Mouse (Mus musculus): ENCODE data around the gene Prr5. TPM values are rescaled to one million over a fixed set of nuclear protein-coding genes. Genes with fewer than 3 reads are reported as not detected.
A peak's percentile ranks its signal among the peaks of the same experiment; 100 is the strongest.

The Prr5 gene
- polyA plus RNA-seq, 1 experiment from 2014 or later = 19.9 TPM

- Histone ChIP-seq H3K27me3 (ENCODE audit: control insufficient read depth, insufficient read depth, low read length) (no peaks in the 10 kb centered on the region), H3K9me3 (replicated peaks; ENCODE audit: control insufficient read depth, low read length) (no peaks in the 10 kb centered on the region), H3K9ac (ENCODE audit: low read depth, low read length) (no peak overlapping the region), H3K4me1 (ENCODE audit: control insufficient read depth, insufficient read depth, low read length) (peaks cover 26% of the 10 kb centered on the region), H3K4me2 (no peak overlapping the region), H3K27ac (ENCODE audit: low read depth, low read length) (no peak overlapping the region), H3K36me3 (ENCODE audit: control insufficient read depth, insufficient read depth, low read length) (peaks cover 23% of the 10 kb centered on the region), H3K4me3 (ENCODE audit: low read depth, low read length) (no peak overlapping the region)
- 84% methylated on average over 6 of the region's 6 CpGs for WGBS (ENCODE audit: insufficient replicate concordance)
- no peak for ATAC-seq (replicated peaks; ENCODE audit: insufficient number of reproducible peaks, low FRiP score, low TSS enrichment)
Measured at GRCm38 (mm10) chr15:84691513-84691912, 22.1 kb downstream of the Prr5 start.

- WGBS (ENCODE audit: insufficient replicate concordance) = 91% methylated on average over 7 of the region's 7 CpGs
- peaks cover 22% of the 10 kb centered on the region for H3K4me1 ChIP-seq (ENCODE audit: control insufficient read depth, insufficient read depth, low read length)
- H3K27me3 ChIP-seq (ENCODE audit: control insufficient read depth, insufficient read depth, low read length) = no peaks in the 10 kb centered on the region
- ATAC-seq (replicated peaks; ENCODE audit: insufficient number of reproducible peaks, low FRiP score, low TSS enrichment) = no peak
- no peak overlapping the region for H3K9ac ChIP-seq (ENCODE audit: low read depth, low read length)
- H3K9me3 ChIP-seq (replicated peaks; ENCODE audit: control insufficient read depth, low read length) = no peaks in the 10 kb centered on the region
- no peak overlapping the region for H3K27ac ChIP-seq (ENCODE audit: low read depth, low read length)
- no peak overlapping the region for H3K4me2 ChIP-seq
- H3K4me3 ChIP-seq (ENCODE audit: low read depth, low read length) = no peak overlapping the region
- H3K36me3 ChIP-seq (ENCODE audit: control insufficient read depth, insufficient read depth, low read length) = peaks cover 23% of the 10 kb centered on the region
Measured at GRCm38 (mm10) chr15:84692645-84693044, 23.2 kb downstream of the Prr5 start.

GRCm38 (mm10) chr15:84696021-84696420 lies 26.6 kb downstream of the Prr5 start:
- Histone ChIP-seq H3K27me3 (ENCODE audit: control insufficient read depth, insufficient read depth, low read length) (no peaks in the 10 kb centered on the region), H3K4me1 (ENCODE audit: control insufficient read depth, insufficient read depth, low read length) (peaks cover 15% of the 10 kb centered on the region), H3K36me3 (ENCODE audit: control insufficient read depth, insufficient read depth, low read length) (peaks cover 9% of the 10 kb centered on the region), H3K4me2 (no peak overlapping the region), H3K9ac (ENCODE audit: low read depth, low read length) (no peak overlapping the region), H3K27ac (ENCODE audit: low read depth, low read length) (no peak overlapping the region), H3K4me3 (ENCODE audit: low read depth, low read length) (no peak overlapping the region), H3K9me3 (replicated peaks; ENCODE audit: control insufficient read depth, low read length) (no peaks in the 10 kb centered on the region)
- 64% methylated on average over 4 of the region's 4 CpGs for WGBS (ENCODE audit: insufficient replicate concordance)
- ATAC-seq (replicated peaks; ENCODE audit: insufficient number of reproducible peaks, low FRiP score, low TSS enrichment) = no peak

GRCm38 (mm10) chr15:84697611-84698011 lies 28.2 kb downstream of the Prr5 start:
- no peak overlapping the region for H3K4me3 ChIP-seq (ENCODE audit: low read depth, low read length)
- H3K27me3 ChIP-seq (ENCODE audit: control insufficient read depth, insufficient read depth, low read length) = no peaks in the 10 kb centered on the region
- ATAC-seq (replicated peaks; ENCODE audit: insufficient number of reproducible peaks, low FRiP score, low TSS enrichment) = no peak
- H3K9me3 ChIP-seq (replicated peaks; ENCODE audit: control insufficient read depth, low read length) = no peaks in the 10 kb centered on the region
- H3K4me1 ChIP-seq (ENCODE audit: control insufficient read depth, insufficient read depth, low read length) = peaks cover 19% of the 10 kb centered on the region
- H3K9ac ChIP-seq (ENCODE audit: low read depth, low read length) = 0 out of 2 replicates have a peak overlapping the region, but pooled peaks have one; percentile 18
- H3K27ac ChIP-seq (ENCODE audit: low read depth, low read length) = no peak overlapping the region
- no peak overlapping the region for H3K4me2 ChIP-seq
- peaks cover 8% of the 10 kb centered on the region for H3K36me3 ChIP-seq (ENCODE audit: control insufficient read depth, insufficient read depth, low read length)
- WGBS (ENCODE audit: insufficient replicate concordance) = 82% methylated on average over 11 of the region's 11 CpGs

GRCm38 (mm10) chr15:84698189-84698588 lies 28.8 kb downstream of the Prr5 start:
- H3K4me3 ChIP-seq (ENCODE audit: low read depth, low read length) = no peak overlapping the region
- no peak overlapping the region for H3K9ac ChIP-seq (ENCODE audit: low read depth, low read length)
- H3K4me2 ChIP-seq = no peak overlapping the region
- no peak for ATAC-seq (replicated peaks; ENCODE audit: insufficient number of reproducible peaks, low FRiP score, low TSS enrichment)
- H3K4me1 ChIP-seq (ENCODE audit: control insufficient read depth, insufficient read depth, low read length) = peaks cover 19% of the 10 kb centered on the region
- H3K27ac ChIP-seq (ENCODE audit: low read depth, low read length) = no peak overlapping the region
- no peaks in the 10 kb centered on the region for H3K9me3 ChIP-seq (replicated peaks; ENCODE audit: control insufficient read depth, low read length)
- WGBS (ENCODE audit: insufficient replicate concordance) = 72% methylated on average over 2 of the region's 2 CpGs
- H3K36me3 ChIP-seq (ENCODE audit: control insufficient read depth, insufficient read depth, low read length) = peaks cover 8% of the 10 kb centered on the region
- no peaks in the 10 kb centered on the region for H3K27me3 ChIP-seq (ENCODE audit: control insufficient read depth, insufficient read depth, low read length)

- Histone ChIP-seq H3K4me2 (no peak overlapping the region), H3K27me3 (ENCODE audit: control insufficient read depth, insufficient read depth, low read length) (no peaks in the 10 kb centered on the region), H3K36me3 (ENCODE audit: control insufficient read depth, insufficient read depth, low read length) (peaks cover 4% of the 10 kb centered on the region; the same call in 1 of the 2 replicates), H3K9me3 (replicated peaks; ENCODE audit: control insufficient read depth, low read length) (no peaks in the 10 kb centered on the region), H3K27ac (ENCODE audit: low read depth, low read length) (no peak overlapping the region), H3K4me1 (ENCODE audit: control insufficient read depth, insufficient read depth, low read length) (peaks cover 19% of the 10 kb centered on the region), H3K4me3 (ENCODE audit: low read depth, low read length) (no peak overlapping the region), H3K9ac (ENCODE audit: low read depth, low read length) (no peak overlapping the region)
- 44% methylated on average over 6 of the region's 6 CpGs for WGBS (ENCODE audit: insufficient replicate concordance)
- no peak; the same call in 1 of the 2 replicates for ATAC-seq (replicated peaks; ENCODE audit: insufficient number of reproducible peaks, low FRiP score, low TSS enrichment)
Measured at GRCm38 (mm10) chr15:84700147-84700794, 30.9 kb downstream of the Prr5 start.

- Histone ChIP-seq H3K27me3 (ENCODE audit: control insufficient read depth, insufficient read depth, low read length) (no peaks in the 10 kb centered on the region), H3K9me3 (replicated peaks; ENCODE audit: control insufficient read depth, low read length) (no peaks in the 10 kb centered on the region), H3K27ac (ENCODE audit: low read depth, low read length) (no peak overlapping the region), H3K9ac (ENCODE audit: low read depth, low read length) (no peak overlapping the region), H3K4me3 (ENCODE audit: low read depth, low read length) (no peak overlapping the region), H3K4me2 (no peak overlapping the region), H3K4me1 (ENCODE audit: control insufficient read depth, insufficient read depth, low read length) (peaks cover 7% of the 10 kb centered on the region), H3K36me3 (ENCODE audit: control insufficient read depth, insufficient read depth, low read length) (peaks cover 4% of the 10 kb centered on the region; the same call in 1 of the 2 replicates)
- ATAC-seq (replicated peaks; ENCODE audit: insufficient number of reproducible peaks, low FRiP score, low TSS enrichment) = no peak
- 32% methylated on average over 4 of the region's 4 CpGs for WGBS (ENCODE audit: insufficient replicate concordance)
Measured at GRCm38 (mm10) chr15:84701947-84702346, 32.5 kb downstream of the Prr5 start.

- Histone ChIP-seq H3K4me1 (ENCODE audit: control insufficient read depth, insufficient read depth, low read length) (peaks cover 4% of the 10 kb centered on the region; the same call in 1 of the 2 replicates), H3K4me3 (ENCODE audit: low read depth, low read length) (no peak overlapping the region), H3K4me2 (no peak overlapping the region), H3K36me3 (ENCODE audit: control insufficient read depth, insufficient read depth, low read length) (peaks cover 4% of the 10 kb centered on the region; the same call in 1 of the 2 replicates), H3K27ac (ENCODE audit: low read depth, low read length) (no peak overlapping the region), H3K27me3 (ENCODE audit: control insufficient read depth, insufficient read depth, low read length) (no peaks in the 10 kb centered on the region), H3K9me3 (replicated peaks; ENCODE audit: control insufficient read depth, low read length) (no peaks in the 10 kb centered on the region), H3K9ac (ENCODE audit: low read depth, low read length) (no peak overlapping the region)
- ATAC-seq (replicated peaks; ENCODE audit: insufficient number of reproducible peaks, low FRiP score, low TSS enrichment) = no peak
- 89% methylated on average over 29 of the region's 29 CpGs for WGBS (ENCODE audit: insufficient replicate concordance)
Measured at GRCm38 (mm10) chr15:84702391-84703345, 33.2 kb downstream of the Prr5 start.
